Mouse (Mus musculus): ENCODE data around the gene Wrap53. TPM values are rescaled to one million over a fixed set of nuclear protein-coding genes. Genes with fewer than 3 reads are reported as not detected.
"Not testable (repeated sequence)": the region's sequence is repeated elsewhere in the genome, so short reads cannot be mapped to it uniquely, and the experiment has no call there.

Wrap53 gene
- polyA plus RNA-seq, 1 experiment: 13.1 TPM

GRCm38 (mm10) chr11:69532480-69533150 lies 47.4 kb downstream of the Wrap53 start:
- DNase-seq (ENCODE audit: low read depth): no peak

GRCm38 (mm10) chr11:69530755-69531154 lies 49.3 kb downstream of the Wrap53 start:
- DNase-seq (ENCODE audit: low read depth): not testable (repeated sequence)

- DNase-seq (ENCODE audit: low read depth): not testable (repeated sequence)
Observed at GRCm38 (mm10) chr11:69530281-69530680, 49.8 kb downstream of the Wrap53 start.

GRCm38 (mm10) chr11:69528031-69528390 lies 52.0 kb downstream of the Wrap53 start:
- no peak for DNase-seq (ENCODE audit: low read depth)

- no peak for DNase-seq (ENCODE audit: low read depth)
Observed at GRCm38 (mm10) chr11:69527098-69528030, 52.7 kb downstream of the Wrap53 start.

GRCm38 (mm10) chr11:69526631-69527030 lies 53.4 kb downstream of the Wrap53 start:
- DNase-seq (ENCODE audit: low read depth): no peak

GRCm38 (mm10) chr11:69525661-69526060 lies 54.4 kb downstream of the Wrap53 start:
- no peak for DNase-seq (ENCODE audit: low read depth)

- DNase-seq (ENCODE audit: low read depth): no peak
Observed at GRCm38 (mm10) chr11:69523651-69524050, 56.4 kb downstream of the Wrap53 start.

GRCm38 (mm10) chr11:69521526-69522149 lies 58.4 kb downstream of the Wrap53 start:
- DNase-seq (ENCODE audit: low read depth): no peak

GRCm38 (mm10) chr11:69519976-69520375 lies 60.1 kb downstream of the Wrap53 start:
- no peak for DNase-seq (ENCODE audit: low read depth)

GRCm38 (mm10) chr11:69516661-69517060 lies 63.4 kb downstream of the Wrap53 start:
- DNase-seq (ENCODE audit: low read depth): no peak

GRCm38 (mm10) chr11:69516151-69516640 lies 63.9 kb downstream of the Wrap53 start:
- DNase-seq (ENCODE audit: low read depth): no peak

GRCm38 (mm10) chr11:69513840-69514239 lies 66.2 kb downstream of the Wrap53 start:
- DNase-seq (ENCODE audit: low read depth): no peak

Other genes with a start within 250 kb of the Wrap53 start
- gene Rnf227, start 239.8 kb downstream of the Wrap53 start, polyA plus RNA-seq (2012; rRNA removed): 0.66 and 1.5 TPM in 2 replicates
- 66.3 and 80.2 TPM in 2 replicates for gene Chd3, start 210.8 kb downstream of the Wrap53 start, polyA plus RNA-seq (2012; rRNA removed)
- gene Naa38, start 184.8 kb downstream of the Wrap53 start, polyA plus RNA-seq (2012; rRNA removed): 195 and 269 TPM in 2 replicates
- gene Cyb5d1, start 184.6 kb downstream of the Wrap53 start, polyA plus RNA-seq (2012; rRNA removed): 31.8 and 36.2 TPM in 2 replicates
- gene Tmem88, start 182.0 kb downstream of the Wrap53 start, polyA plus RNA-seq (2012; rRNA removed): 26.1 and 39.5 TPM in 2 replicates
- gene Kdm6b, start 166.6 kb downstream of the Wrap53 start, polyA plus RNA-seq (2012; rRNA removed): 7.3 and 17.3 TPM in 2 replicates
- gene Dnah2, start 31.1 kb downstream of the Wrap53 start, polyA plus RNA-seq (2012; rRNA removed): 0.88 and 1.1 TPM in 2 replicates
- gene Efnb3, start 20.1 kb downstream of the Wrap53 start, polyA plus RNA-seq (2012; rRNA removed): 0.93 and 1.1 TPM in 2 replicates
- 58.2 and 62.0 TPM in 2 replicates for gene Trp53, start 104 bp upstream of the Wrap53 start, polyA plus RNA-seq (2012; rRNA removed)
- gene Atp1b2, start 25.7 kb upstream of the Wrap53 start, polyA plus RNA-seq (2012; rRNA removed): 12.5 and 18.1 TPM in 2 replicates
- gene Shbg, start 37.6 kb upstream of the Wrap53 start, polyA plus RNA-seq (2012; rRNA removed): not detected in 2 replicates
- 10.3 and 11.2 TPM in 2 replicates for gene Sat2, start 41.8 kb upstream of the Wrap53 start, polyA plus RNA-seq (2012; rRNA removed)
- 69.7 and 80.8 TPM in 2 replicates for gene Fxr2, start 52.7 kb upstream of the Wrap53 start, polyA plus RNA-seq (2012; rRNA removed)
- 1.9 and 2.4 TPM in 2 replicates for gene Sox15, start 75.1 kb upstream of the Wrap53 start, polyA plus RNA-seq (2012; rRNA removed)
- gene Mpdu1, start 82.4 kb upstream of the Wrap53 start, polyA plus RNA-seq (2012; rRNA removed): 118 and 159 TPM in 2 replicates
- gene Cd68, start 85.9 kb upstream of the Wrap53 start, polyA plus RNA-seq (2012; rRNA removed): 31.8 and 35.9 TPM in 2 replicates
- 311 and 352 TPM in 2 replicates for gene Eif4a1, start 92.2 kb upstream of the Wrap53 start, polyA plus RNA-seq (2012; rRNA removed)
- gene Senp3, start 101.8 kb upstream of the Wrap53 start, polyA plus RNA-seq (2012; rRNA removed): 58.7 and 72.4 TPM in 2 replicates
- 4.6 and 4.7 TPM in 2 replicates for gene Tnfsf13, start 105.5 kb upstream of the Wrap53 start, polyA plus RNA-seq (2012; rRNA removed)
- 21.3 and 27.6 TPM in 2 replicates for gene Tnfsf12, start 115.6 kb upstream of the Wrap53 start, polyA plus RNA-seq (2012; rRNA removed)
- 4.2 and 4.9 TPM in 2 replicates for gene Tnfsfm13, start 115.8 kb upstream of the Wrap53 start, polyA plus RNA-seq (2012; rRNA removed)
- gene Polr2a, start 178.4 kb upstream of the Wrap53 start, polyA plus RNA-seq (2012; rRNA removed): 18.5 and 48.2 TPM in 2 replicates
- gene Slc35g3, start 181.7 kb upstream of the Wrap53 start, polyA plus RNA-seq (2012; rRNA removed): 0.22 and 0.51 TPM in 2 replicates
- 30.6 and 32.9 TPM in 2 replicates for gene Zbtb4, start 185.7 kb upstream of the Wrap53 start, polyA plus RNA-seq (2012; rRNA removed)
- gene Chrnb1, start 215.7 kb upstream of the Wrap53 start, polyA plus RNA-seq (2012; rRNA removed): 15.3 and 18.3 TPM in 2 replicates
- 6.9 and 7.7 TPM in 2 replicates for gene Fgf11, start 221.6 kb upstream of the Wrap53 start, polyA plus RNA-seq (2012; rRNA removed)
- 12.9 and 20.5 TPM in 2 replicates for gene Tmem102, start 225.4 kb upstream of the Wrap53 start, polyA plus RNA-seq (2012; rRNA removed)
- 0.18 and 0.47 TPM in 2 replicates for gene Gm39566, start 235.0 kb upstream of the Wrap53 start, polyA plus RNA-seq (2012; rRNA removed)
- gene Spem2, start 238.2 kb upstream of the Wrap53 start, polyA plus RNA-seq (2012; rRNA removed): 6.8 and 9.8 TPM in 2 replicates
- 11.3 and 16.5 TPM in 2 replicates for gene Spem1, start 241.9 kb upstream of the Wrap53 start, polyA plus RNA-seq (2012; rRNA removed)